Mouse (Mus musculus): Measurements from ENCODE around the gene Gga3. TPM values are rescaled to one million over a fixed set of nuclear protein-coding genes. Genes with fewer than 3 reads are reported as not detected.

The Gga3 gene
- polyA plus RNA-seq, 1 experiment from 2014 or later = 6.8 TPM

- H3K9me3 ChIP-seq (ENCODE audit: low read length) = no peaks in the 10 kb centered on the region
- no peak for ATAC-seq
- TF ChIP-seq EP300 (IDR thresholded peaks at IDR 0.05) (no peak), CTCF (IDR thresholded peaks at IDR 0.05) (no peak)
- no peaks in the 10 kb centered on the region for H3K27me3 ChIP-seq (replicated peaks; ENCODE audit: insufficient read depth, low read length)
- no peaks in the 10 kb centered on the region; the same call in 1 of the 2 replicates for H3K4me1 ChIP-seq (ENCODE audit: insufficient read depth, low read depth, low read length)
- H3K9ac ChIP-seq (replicated peaks; ENCODE audit: low read depth) = peak overlapping the region; percentile 70; the same call in 1 of the 2 replicates
- no peak overlapping the region for H3K27ac ChIP-seq (ENCODE audit: low read length)
- H3K4me2 ChIP-seq (replicated peaks; ENCODE audit: low read depth, low read length) = peak overlapping the region; percentile 60
- WGBS = 10% methylated on average over 7 of the region's 7 CpGs
- DNase-seq (ENCODE audit: low spot score) = no peak
- H3K36me3 ChIP-seq (ENCODE audit: insufficient read depth, low read length) = peaks cover 4% of the 10 kb centered on the region
- H3K4me3 ChIP-seq (ENCODE audit: low read depth, low read length) = peak overlapping the region; percentile 45
Observed at GRCm38 (mm10) chr11:115564961-115565360, 38.9 kb downstream of the Gga3 start.

GRCm38 (mm10) chr11:115564064-115564809 is 39.6 kb downstream of the Gga3 start, which contains the start of gene Nup85:
Gene Nup85 (plus strand): TSS chr11:115564434.
- Histone ChIP-seq H3K4me2 (replicated peaks; ENCODE audit: low read depth, low read length) (peak within 1 kb of the TSS; percentile 60), H3K9me3 (ENCODE audit: low read length) (no peaks in the 10 kb centered on the region), H3K4me3 (ENCODE audit: low read depth, low read length) (peak within 1 kb of the TSS; percentile 45), H3K27me3 (replicated peaks; ENCODE audit: insufficient read depth, low read length) (no peaks in the 10 kb centered on the region), H3K4me1 (ENCODE audit: insufficient read depth, low read depth, low read length) (no peaks in the 10 kb centered on the region; the same call in 1 of the 2 replicates), H3K27ac (ENCODE audit: low read length) (peak within 1 kb of the TSS; percentile 78), H3K9ac (replicated peaks; ENCODE audit: low read depth) (peak within 1 kb of the TSS; percentile 70), H3K36me3 (ENCODE audit: insufficient read depth, low read length) (no peaks in the 10 kb centered on the region; the same call in 1 of the 2 replicates)
- peak; percentile 94 for ATAC-seq
- peak; percentile 98 for DNase-seq (ENCODE audit: low spot score)
- WGBS = under 1% methylated on average over 42 of the region's 42 CpGs
- peak; percentile 96 for TF ChIP-seq EP300 (IDR thresholded peaks at IDR 0.05)
- TF ChIP-seq CTCF (IDR thresholded peaks at IDR 0.05) = peak; percentile 37

- ATAC-seq (no peak), DNase-seq (ENCODE audit: low spot score) (peak; percentile 11)
- TF ChIP-seq CTCF (IDR thresholded peaks at IDR 0.05) = peak; percentile 34
- no peak for TF ChIP-seq EP300 (IDR thresholded peaks at IDR 0.05)
- no peaks in the 10 kb centered on the region for H3K36me3 ChIP-seq (ENCODE audit: insufficient read depth, low read length)
- H3K9ac ChIP-seq (replicated peaks; ENCODE audit: low read depth) = peak overlapping the region; percentile 70; the same call in 1 of the 2 replicates
- H3K27ac ChIP-seq (ENCODE audit: low read length) = no peak overlapping the region
- H3K27me3 ChIP-seq (replicated peaks; ENCODE audit: insufficient read depth, low read length) = no peaks in the 10 kb centered on the region
- H3K9me3 ChIP-seq (ENCODE audit: low read length) = no peaks in the 10 kb centered on the region
- no peaks in the 10 kb centered on the region; the same call in 1 of the 2 replicates for H3K4me1 ChIP-seq (ENCODE audit: insufficient read depth, low read depth, low read length)
- 39% methylated on average over 4 of the region's 4 CpGs for WGBS
- H3K4me3 ChIP-seq (ENCODE audit: low read depth, low read length) = peak overlapping the region; percentile 45; the same call in 1 of the 2 replicates
- peak overlapping the region; percentile 60 for H3K4me2 ChIP-seq (replicated peaks; ENCODE audit: low read depth, low read length)
Observed at GRCm38 (mm10) chr11:115563406-115563805, 40.4 kb downstream of the Gga3 start.

GRCm38 (mm10) chr11:115555717-115556116 is 48.1 kb downstream of the Gga3 start:
- TF ChIP-seq CTCF (IDR thresholded peaks at IDR 0.05) = no peak
- TF ChIP-seq EP300 (IDR thresholded peaks at IDR 0.05) = no peak
- Histone ChIP-seq H3K27me3 (replicated peaks; ENCODE audit: insufficient read depth, low read length) (no peaks in the 10 kb centered on the region), H3K4me3 (ENCODE audit: low read depth, low read length) (no peak overlapping the region), H3K9me3 (ENCODE audit: low read length) (no peaks in the 10 kb centered on the region), H3K9ac (replicated peaks; ENCODE audit: low read depth) (no peak overlapping the region), H3K36me3 (ENCODE audit: insufficient read depth, low read length) (no peaks in the 10 kb centered on the region), H3K27ac (ENCODE audit: low read length) (no peak overlapping the region), H3K4me2 (replicated peaks; ENCODE audit: low read depth, low read length) (no peak overlapping the region), H3K4me1 (ENCODE audit: insufficient read depth, low read depth, low read length) (no peaks in the 10 kb centered on the region)
- no peak for ATAC-seq
- DNase-seq (ENCODE audit: low spot score) = no peak
- WGBS = 71% methylated on average over 17 of the region's 17 CpGs

DNA sequence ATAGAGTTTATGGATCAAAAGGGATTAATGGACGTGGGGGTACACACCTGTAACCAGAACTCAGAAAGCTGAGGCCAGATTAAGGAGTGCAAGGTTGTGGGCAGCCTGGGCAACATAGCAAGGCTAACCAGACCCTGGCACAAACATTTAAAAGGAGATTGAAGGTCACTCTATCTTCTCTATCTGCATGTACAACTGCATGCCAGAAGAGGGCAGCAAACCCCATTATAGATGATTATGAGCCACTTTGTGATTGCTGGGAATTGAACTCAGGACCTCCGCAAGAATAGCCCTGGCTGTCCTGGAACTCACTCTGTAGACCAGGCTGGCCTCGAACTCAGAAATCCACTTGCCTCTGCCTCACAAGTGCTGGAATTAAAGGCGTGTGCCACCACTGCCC is 51.1 kb downstream of the Gga3 start:
- Histone ChIP-seq H3K4me1 (ENCODE audit: insufficient read depth, low read depth, low read length) (no peaks in the 10 kb centered on the region), H3K9me3 (ENCODE audit: low read length) (no peaks in the 10 kb centered on the region), H3K4me2 (replicated peaks; ENCODE audit: low read depth, low read length) (no peak overlapping the region), H3K27ac (ENCODE audit: low read length) (no peak overlapping the region), H3K36me3 (ENCODE audit: insufficient read depth, low read length) (no peaks in the 10 kb centered on the region), H3K4me3 (ENCODE audit: low read depth, low read length) (no peak overlapping the region), H3K9ac (replicated peaks; ENCODE audit: low read depth) (no peak overlapping the region), H3K27me3 (replicated peaks; ENCODE audit: insufficient read depth, low read length) (no peaks in the 10 kb centered on the region)
- 51% methylated on average over 4 of the region's 4 CpGs for WGBS
- TF ChIP-seq EP300 (IDR thresholded peaks at IDR 0.05) (no peak), CTCF (IDR thresholded peaks at IDR 0.05) (peak; percentile 60)
- DNase-seq (ENCODE audit: low spot score) (no peak), ATAC-seq (no peak)

GRCm38 (mm10) chr11:115543571-115543970 is 60.3 kb downstream of the Gga3 start:
- TF ChIP-seq CTCF (IDR thresholded peaks at IDR 0.05) (no peak), EP300 (IDR thresholded peaks at IDR 0.05) (no peak)
- Histone ChIP-seq H3K4me2 (replicated peaks; ENCODE audit: low read depth, low read length) (no peak overlapping the region), H3K27me3 (replicated peaks; ENCODE audit: insufficient read depth, low read length) (no peaks in the 10 kb centered on the region), H3K9me3 (ENCODE audit: low read length) (no peaks in the 10 kb centered on the region), H3K9ac (replicated peaks; ENCODE audit: low read depth) (no peak overlapping the region), H3K4me1 (ENCODE audit: insufficient read depth, low read depth, low read length) (no peaks in the 10 kb centered on the region), H3K27ac (ENCODE audit: low read length) (no peak overlapping the region), H3K36me3 (ENCODE audit: insufficient read depth, low read length) (no peaks in the 10 kb centered on the region), H3K4me3 (ENCODE audit: low read depth, low read length) (no peak overlapping the region)
- DNase-seq (ENCODE audit: low spot score) (peak; percentile 79), ATAC-seq (no peak)
- WGBS = 37% methylated on average over 4 of the region's 4 CpGs

All from lung, postnatal 0 days (tissue).